Mouse (Mus musculus): Measurements from ENCODE around the gene Arhgap28. TPM values are rescaled to one million over a fixed set of nuclear protein-coding genes. Genes with fewer than 3 reads are reported as not detected.

The Arhgap28 gene
- polyA plus RNA-seq (2014; fragmentation: Nextera tagmentation; extraction: Ambion mirVana), result 14.4 and 15.7 TPM in 2 replicates

GRCm38 (mm10) chr17:68003741-68004560 lies at the start of gene Arhgap28:
Gene Arhgap28, minus strand, starts transcription at chr17:68004120.
- Histone ChIP-seq H3K4me2 (ENCODE audit: low read length) (peak within 1 kb of the TSS; percentile 81), H3K27me3 (ENCODE audit: control insufficient read depth, insufficient read depth, low read length) (no peaks in the 10 kb centered on the region), H3K9ac (ENCODE audit: low read length) (peak within 1 kb of the TSS; percentile 83), H3K27ac (replicated peaks in 1 of 2; ENCODE audit: control insufficient read depth in 1 of 2, insufficient read depth in 1 of 2, low read depth in 2 of 2, low read length in 2 of 2) (peak within 1 kb of the TSS; percentile 87 to 91), H3K4me3 (ENCODE audit: control insufficient read depth in 1 of 2, insufficient read depth in 1 of 2, low read depth in 1 of 2, low read length in 2 of 2) (peak within 1 kb of the TSS; percentile 73 to 80), H3K4me1 (ENCODE audit: control insufficient read depth in 2 of 2, insufficient read depth in 2 of 2, low read length in 2 of 2) (peaks cover 3 to 7% of the 10 kb centered on the region in 2 experiments), H3K36me3 (ENCODE audit: control insufficient read depth, insufficient read depth, low read length) (no peaks in the 10 kb centered on the region), H3K9me3 (ENCODE audit: control insufficient read depth, low read length) (no peaks in the 10 kb centered on the region)
- ATAC-seq (ENCODE audit: insufficient number of reproducible peaks, insufficient read depth, low FRiP score, low read depth), result peak; percentile 96
- under 1% methylated on average over 56 of the region's 65 CpGs for WGBS

DNA sequence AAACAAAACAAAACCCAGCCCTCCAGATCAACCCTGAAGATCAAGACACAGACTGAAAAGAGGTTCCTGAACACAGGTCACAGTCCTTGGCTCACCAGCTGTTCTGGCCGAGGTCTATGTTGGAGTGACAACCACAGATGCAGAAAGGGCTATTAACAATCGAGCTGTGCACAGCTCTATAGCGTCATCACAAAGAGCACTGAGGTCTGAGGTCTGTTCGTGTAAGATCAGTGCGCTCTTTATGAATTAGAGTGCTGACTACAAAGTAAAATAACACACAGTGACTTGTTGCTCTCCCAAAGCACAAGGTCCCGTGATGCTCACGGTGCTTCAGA lies 42.4 kb upstream of the Arhgap28 start:
- H3K27me3 ChIP-seq (ENCODE audit: control insufficient read depth, insufficient read depth, low read length), result no peaks in the 10 kb centered on the region
- H3K9me3 ChIP-seq (ENCODE audit: control insufficient read depth, low read length), result no peaks in the 10 kb centered on the region
- no peak overlapping the region for H3K4me3 ChIP-seq (ENCODE audit: control insufficient read depth in 1 of 2, insufficient read depth in 1 of 2, low read depth in 1 of 2, low read length in 2 of 2)
- no peak overlapping the region for H3K9ac ChIP-seq (ENCODE audit: low read length)
- H3K4me2 ChIP-seq (ENCODE audit: low read length), result no peak overlapping the region
- ATAC-seq (ENCODE audit: insufficient number of reproducible peaks, insufficient read depth, low FRiP score, low read depth), result no peak
- WGBS, result 74% methylated on average over 7 of the region's 7 CpGs
- H3K4me1 ChIP-seq (ENCODE audit: control insufficient read depth in 2 of 2, insufficient read depth in 2 of 2, low read length in 2 of 2), result no peaks in the 10 kb centered on the region
- no peak overlapping the region for H3K27ac ChIP-seq (replicated peaks in 1 of 2; ENCODE audit: control insufficient read depth in 1 of 2, insufficient read depth in 1 of 2, low read depth in 2 of 2, low read length in 2 of 2)
- no peaks in the 10 kb centered on the region for H3K36me3 ChIP-seq (ENCODE audit: control insufficient read depth, insufficient read depth, low read length)

DNA sequence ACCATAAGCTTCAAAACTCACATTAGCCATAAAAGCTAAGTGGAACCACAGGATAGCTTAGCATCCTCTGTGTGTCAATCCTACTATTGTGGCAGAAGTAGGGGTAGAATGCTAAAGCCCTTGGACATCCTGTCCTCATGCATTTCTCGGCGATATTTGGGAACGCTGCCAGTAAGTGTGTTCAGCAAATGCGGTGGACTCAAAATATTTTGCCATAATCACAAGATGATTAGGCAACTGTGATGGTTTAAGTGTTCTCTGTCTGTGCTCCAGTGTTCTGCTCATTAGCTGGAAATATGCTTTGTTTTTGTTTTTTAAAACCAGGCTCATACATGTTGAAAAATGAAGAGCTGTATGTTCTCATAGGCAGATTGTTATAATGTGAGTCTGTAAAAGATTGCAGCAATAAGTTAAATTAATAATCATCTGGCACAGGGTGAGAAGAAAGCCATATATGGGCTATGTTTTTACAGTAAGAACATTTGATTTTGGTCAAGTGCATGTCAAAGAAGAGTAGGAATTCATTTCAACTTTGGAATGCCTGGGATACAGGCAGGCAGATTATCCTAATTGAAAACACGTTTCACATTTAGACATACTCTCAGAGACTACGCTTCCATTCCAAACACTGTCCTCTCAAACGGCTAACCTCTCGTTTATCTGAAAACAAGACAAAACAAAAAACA lies 41.9 kb upstream of the Arhgap28 start:
- ATAC-seq (ENCODE audit: insufficient number of reproducible peaks, insufficient read depth, low FRiP score, low read depth), result no peak
- no peak overlapping the region for H3K27ac ChIP-seq (replicated peaks in 1 of 2; ENCODE audit: control insufficient read depth in 1 of 2, insufficient read depth in 1 of 2, low read depth in 2 of 2, low read length in 2 of 2)

GRCm38 (mm10) chr17:68042377-68042776 lies 38.5 kb upstream of the Arhgap28 start:
- Histone ChIP-seq H3K9ac (ENCODE audit: low read length) (no peak overlapping the region), H3K27me3 (ENCODE audit: control insufficient read depth, insufficient read depth, low read length) (no peaks in the 10 kb centered on the region), H3K36me3 (ENCODE audit: control insufficient read depth, insufficient read depth, low read length) (no peaks in the 10 kb centered on the region), H3K9me3 (ENCODE audit: control insufficient read depth, low read length) (no peaks in the 10 kb centered on the region), H3K4me3 (ENCODE audit: control insufficient read depth in 1 of 2, insufficient read depth in 1 of 2, low read depth in 1 of 2, low read length in 2 of 2) (no peak overlapping the region), H3K4me2 (ENCODE audit: low read length) (no peak overlapping the region), H3K4me1 (ENCODE audit: control insufficient read depth in 2 of 2, insufficient read depth in 2 of 2, low read length in 2 of 2) (no peaks in the 10 kb centered on the region), H3K27ac (replicated peaks in 1 of 2; ENCODE audit: control insufficient read depth in 1 of 2, insufficient read depth in 1 of 2, low read depth in 2 of 2, low read length in 2 of 2) (no peak overlapping the region)
- 91% methylated on average over 4 of the region's 4 CpGs for WGBS
- no peak for ATAC-seq (ENCODE audit: insufficient number of reproducible peaks, insufficient read depth, low FRiP score, low read depth)

More for the DNA sequence above, 41.9 kb upstream of the Arhgap28 start:
- H3K4me2 ChIP-seq (ENCODE audit: low read length), result no peak overlapping the region
- WGBS, result 68% methylated on average over 8 of the region's 8 CpGs
- no peak overlapping the region for H3K4me3 ChIP-seq (ENCODE audit: control insufficient read depth in 1 of 2, insufficient read depth in 1 of 2, low read depth in 1 of 2, low read length in 2 of 2)
- no peak overlapping the region for H3K9ac ChIP-seq (ENCODE audit: low read length)
- no peaks in the 10 kb centered on the region for H3K27me3 ChIP-seq (ENCODE audit: control insufficient read depth, insufficient read depth, low read length)
- no peaks in the 10 kb centered on the region for H3K9me3 ChIP-seq (ENCODE audit: control insufficient read depth, low read length)
- no peaks in the 10 kb centered on the region for H3K36me3 ChIP-seq (ENCODE audit: control insufficient read depth, insufficient read depth, low read length)
- H3K4me1 ChIP-seq (ENCODE audit: control insufficient read depth in 2 of 2, insufficient read depth in 2 of 2, low read length in 2 of 2), result no peaks in the 10 kb centered on the region

- Histone ChIP-seq H3K27ac (replicated peaks in 1 of 2; ENCODE audit: control insufficient read depth in 1 of 2, insufficient read depth in 1 of 2, low read depth in 2 of 2, low read length in 2 of 2) (no peak overlapping the region), H3K4me3 (ENCODE audit: control insufficient read depth in 1 of 2, insufficient read depth in 1 of 2, low read depth in 1 of 2, low read length in 2 of 2) (no peak overlapping the region), H3K4me2 (ENCODE audit: low read length) (no peak overlapping the region), H3K9ac (ENCODE audit: low read length) (no peak overlapping the region), H3K36me3 (ENCODE audit: control insufficient read depth, insufficient read depth, low read length) (no peaks in the 10 kb centered on the region), H3K9me3 (ENCODE audit: control insufficient read depth, low read length) (no peaks in the 10 kb centered on the region), H3K4me1 (ENCODE audit: control insufficient read depth in 2 of 2, insufficient read depth in 2 of 2, low read length in 2 of 2) (no peaks in the 10 kb centered on the region), H3K27me3 (ENCODE audit: control insufficient read depth, insufficient read depth, low read length) (no peaks in the 10 kb centered on the region)
- ATAC-seq (ENCODE audit: insufficient number of reproducible peaks, insufficient read depth, low FRiP score, low read depth), result no peak
- WGBS, result 62% methylated on average over 1 of the region's 1 CpGs
These were observed 33.1 kb upstream of the Arhgap28 start for GRCm38 (mm10) chr17:68037011-68037410.

- Histone ChIP-seq H3K4me1 (ENCODE audit: control insufficient read depth in 2 of 2, insufficient read depth in 2 of 2, low read length in 2 of 2) (no peaks in the 10 kb centered on the region), H3K27me3 (ENCODE audit: control insufficient read depth, insufficient read depth, low read length) (no peaks in the 10 kb centered on the region), H3K4me2 (ENCODE audit: low read length) (no peak overlapping the region), H3K9me3 (ENCODE audit: control insufficient read depth, low read length) (no peaks in the 10 kb centered on the region), H3K36me3 (ENCODE audit: control insufficient read depth, insufficient read depth, low read length) (no peaks in the 10 kb centered on the region), H3K27ac (replicated peaks in 1 of 2; ENCODE audit: control insufficient read depth in 1 of 2, insufficient read depth in 1 of 2, low read depth in 2 of 2, low read length in 2 of 2) (no peak overlapping the region), H3K4me3 (ENCODE audit: control insufficient read depth in 1 of 2, insufficient read depth in 1 of 2, low read depth in 1 of 2, low read length in 2 of 2) (no peak overlapping the region), H3K9ac (ENCODE audit: low read length) (no peak overlapping the region)
- 71% methylated on average over 5 of the region's 5 CpGs for WGBS
- ATAC-seq (ENCODE audit: insufficient number of reproducible peaks, insufficient read depth, low FRiP score, low read depth), result no peak
These were observed 25.6 kb upstream of the Arhgap28 start for GRCm38 (mm10) chr17:68029495-68029894.

GRCm38 (mm10) chr17:68028519-68028918 lies 24.6 kb upstream of the Arhgap28 start:
- Histone ChIP-seq H3K9ac (ENCODE audit: low read length) (no peak overlapping the region), H3K9me3 (ENCODE audit: control insufficient read depth, low read length) (no peaks in the 10 kb centered on the region), H3K27me3 (ENCODE audit: control insufficient read depth, insufficient read depth, low read length) (no peaks in the 10 kb centered on the region), H3K4me2 (ENCODE audit: low read length) (no peak overlapping the region), H3K4me1 (ENCODE audit: control insufficient read depth in 2 of 2, insufficient read depth in 2 of 2, low read length in 2 of 2) (no peaks in the 10 kb centered on the region), H3K36me3 (ENCODE audit: control insufficient read depth, insufficient read depth, low read length) (no peaks in the 10 kb centered on the region), H3K27ac (replicated peaks in 1 of 2; ENCODE audit: control insufficient read depth in 1 of 2, insufficient read depth in 1 of 2, low read depth in 2 of 2, low read length in 2 of 2) (no peak overlapping the region), H3K4me3 (ENCODE audit: control insufficient read depth in 1 of 2, insufficient read depth in 1 of 2, low read depth in 1 of 2, low read length in 2 of 2) (no peak overlapping the region)
- ATAC-seq (ENCODE audit: insufficient number of reproducible peaks, insufficient read depth, low FRiP score, low read depth), result no peak
- 80% methylated on average over 4 of the region's 4 CpGs for WGBS
